Mouse (Mus musculus) midbrain, embryonic 12.5 days (tissue): Measurements from ENCODE around the gene Lrrc39. TPM values are rescaled to one million over a fixed set of nuclear protein-coding genes. Genes with fewer than 3 reads are reported as not detected.

Experiments
- ATAC-seq: fragments of 200-750 bp; cut with Nextera tagmentation; 2 replicates; pipeline ENCODE4 v1.8.0; 2017; ENCODE audit warnings: low read depth, moderate TSS enrichment, moderate library complexity; ENCODE audit not compliant: low FRiP score
- H3K27ac ChIP-seq: fragments of 300-500 bp; sonication (generic); replicated peaks from 2 replicates; pipeline ENCODE4 v1.5.1; 2016; ENCODE audit warnings: mild to moderate bottlenecking
- H3K27me3 ChIP-seq: fragments of 300-500 bp; sonication (generic); 2 replicates; pipeline ENCODE4 v1.6.1; 2016; ENCODE audit warnings: mild to moderate bottlenecking
- H3K36me3 ChIP-seq: fragments of 300-500 bp; sonication (generic); 2 replicates; pipeline ENCODE4 v1.6.1; 2016
- H3K4me1 ChIP-seq: fragments of 300-500 bp; sonication (generic); 2 replicates; pipeline ENCODE4 v1.6.1; 2016
- H3K4me2 ChIP-seq: fragments of 300-500 bp; sonication (generic); replicated peaks from 2 replicates; pipeline ENCODE4 v1.6.1; 2016; ENCODE audit warnings: mild to moderate bottlenecking, moderate library complexity
- H3K4me3 ChIP-seq: fragments of 300-500 bp; sonication (generic); 2 replicates; pipeline ENCODE4 v1.5.1; 2016; ENCODE audit warnings: mild to moderate bottlenecking
- H3K9ac ChIP-seq: fragments of 300-500 bp; sonication (generic); replicated peaks from 2 replicates; pipeline ENCODE4 v1.6.1; 2016; ENCODE audit warnings: mild to moderate bottlenecking, moderate library complexity
- H3K9me3 ChIP-seq: fragments of 300-500 bp; sonication (generic); 2 replicates; pipeline ENCODE4 v1.6.1; 2016; ENCODE audit warnings: mild to moderate bottlenecking
- WGBS: fragments of 180-500 bp; shearing (Covaris S2); methylation state at CpG from one replicate; pipeline ENCODE4 v1.1.7; 2016; 5-methylcytosine and 5-hydroxymethylcytosine counted together
- polyA plus RNA-seq: library from polyadenylated mRNA; unstranded; fragments of >200 nt; fragmentation: Nextera tagmentation; extraction: Ambion mirVana; gene quantifications from 2 replicates; pipeline ENCODE4 v1.2.1, GENCODE M21; 2016

Lrrc39 gene
- polyA plus RNA-seq, 1 experiment from 2014 or later: 0.59 TPM

GRCm38 (mm10) chr3:116615318-116616068 is 52.7 kb downstream of the Lrrc39 start:
- WGBS: 93% methylated on average over 8 of the region's 8 CpGs
- no peak overlapping the region for H3K27ac ChIP-seq

GRCm38 (mm10) chr3:116618855-116619254 is 56.1 kb downstream of the Lrrc39 start:
- Histone ChIP-seq H3K4me3 (no peak overlapping the region), H3K4me2 (no peak overlapping the region), H3K27me3 (no peaks in the 10 kb centered on the region), H3K4me1 (no peaks in the 10 kb centered on the region), H3K36me3 (peaks cover 70% of the 10 kb centered on the region), H3K9ac (no peak overlapping the region), H3K27ac (no peak overlapping the region), H3K9me3 (no peaks in the 10 kb centered on the region)
- no peak for ATAC-seq
- 89% methylated on average over 6 of the region's 6 CpGs for WGBS

More at GRCm38 (mm10) chr3:116615318-116616068, 52.7 kb downstream of the Lrrc39 start:
- Histone ChIP-seq H3K36me3 (peaks cover 61% of the 10 kb centered on the region), H3K4me2 (no peak overlapping the region), H3K9me3 (no peaks in the 10 kb centered on the region), H3K9ac (no peak overlapping the region), H3K4me3 (no peak overlapping the region), H3K4me1 (no peaks in the 10 kb centered on the region), H3K27me3 (no peaks in the 10 kb centered on the region)
- no peak for ATAC-seq

- H3K4me1 ChIP-seq: no peaks in the 10 kb centered on the region
- H3K36me3 ChIP-seq: peaks cover 52% of the 10 kb centered on the region
- no peaks in the 10 kb centered on the region for H3K9me3 ChIP-seq
- WGBS: 92% methylated on average over 7 of the region's 7 CpGs
- H3K27ac ChIP-seq: no peak overlapping the region
- no peak overlapping the region for H3K4me2 ChIP-seq
- ATAC-seq: no peak
- H3K9ac ChIP-seq: no peak overlapping the region
- H3K4me3 ChIP-seq: no peak overlapping the region
- no peaks in the 10 kb centered on the region for H3K27me3 ChIP-seq
Observed at GRCm38 (mm10) chr3:116620636-116621370, 58.0 kb downstream of the Lrrc39 start.

DNA sequence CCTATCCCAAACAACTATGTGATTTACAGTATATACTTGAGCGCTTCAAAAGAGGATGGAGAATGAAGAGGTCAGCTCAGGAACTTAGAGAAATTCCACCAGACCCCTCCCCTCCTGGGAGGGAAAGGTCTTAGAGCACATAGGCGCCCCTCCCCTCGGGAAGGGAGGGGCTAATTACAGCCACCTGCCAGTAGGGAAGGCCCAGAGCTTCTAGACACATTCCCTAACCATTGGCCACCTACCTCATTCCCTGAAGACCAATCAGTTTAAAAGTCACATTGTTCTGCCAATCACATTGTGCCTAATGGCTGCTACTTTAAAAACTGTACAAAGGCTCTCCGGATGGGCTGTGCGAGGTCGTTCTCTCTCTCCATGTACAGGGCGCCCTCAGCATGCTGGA is 59.9 kb downstream of the Lrrc39 start:
- Histone ChIP-seq H3K36me3 (peaks cover 45% of the 10 kb centered on the region), H3K9me3 (no peaks in the 10 kb centered on the region), H3K27ac (no peak overlapping the region), H3K27me3 (no peaks in the 10 kb centered on the region), H3K4me1 (no peaks in the 10 kb centered on the region), H3K9ac (no peak overlapping the region), H3K4me2 (no peak overlapping the region), H3K4me3 (no peak overlapping the region)
- no peak for ATAC-seq
- 93% methylated on average over 7 of the region's 7 CpGs for WGBS

DNA sequence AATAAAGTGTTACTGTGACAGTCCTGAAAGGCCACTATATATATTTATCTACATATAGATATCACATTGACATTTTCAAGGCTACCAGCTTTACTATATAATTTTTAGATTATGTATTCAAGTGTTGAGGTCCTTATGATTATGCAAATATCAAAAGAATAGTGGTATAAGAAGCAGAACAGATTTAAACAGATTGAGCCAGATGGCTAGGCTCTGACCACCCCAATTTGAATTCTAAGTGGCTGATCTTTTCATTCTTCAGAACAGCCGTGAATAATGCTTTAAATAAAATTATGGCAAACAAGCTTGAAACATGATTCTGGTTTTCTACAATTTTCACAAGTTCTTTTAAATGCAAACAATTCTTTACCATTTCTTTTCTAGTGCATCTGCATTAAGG is 68.7 kb downstream of the Lrrc39 start:
- no peak overlapping the region for H3K4me3 ChIP-seq
- peak; percentile 69; the same call in 1 of the 2 replicates for ATAC-seq
- H3K4me2 ChIP-seq: no peak overlapping the region
- H3K9me3 ChIP-seq: no peaks in the 10 kb centered on the region
- 58% methylated on average over 1 of the region's 1 CpGs for WGBS
- no peak overlapping the region for H3K9ac ChIP-seq
- H3K27ac ChIP-seq: no peak overlapping the region
- peaks cover 43% of the 10 kb centered on the region for H3K36me3 ChIP-seq
- H3K27me3 ChIP-seq: no peaks in the 10 kb centered on the region
- no peaks in the 10 kb centered on the region for H3K4me1 ChIP-seq

Other genes with a start within 250 kb of the Lrrc39 start
- 17.7 and 18.1 TPM in 2 replicates for gene Cdc14a, start 138.9 kb upstream of the Lrrc39 start, polyA plus RNA-seq
- 113 and 118 TPM in 2 replicates for gene Rtca, start 54.8 kb upstream of the Lrrc39 start, polyA plus RNA-seq
- gene Dbt, start 49.9 kb upstream of the Lrrc39 start, polyA plus RNA-seq: 11.4 and 12.8 TPM in 2 replicates
- gene Sass6, start 32.0 kb downstream of the Lrrc39 start, polyA plus RNA-seq: 37.5 and 37.6 TPM in 2 replicates
- 31.4 and 34.8 TPM in 2 replicates for gene Trmt13, start 51.6 kb downstream of the Lrrc39 start, polyA plus RNA-seq
- 79.0 and 79.6 TPM in 2 replicates for gene Mfsd14a, start 99.7 kb downstream of the Lrrc39 start, polyA plus RNA-seq
- gene Gm43191, start 118.3 kb downstream of the Lrrc39 start, polyA plus RNA-seq: not detected in 2 replicates
- 8.5 and 8.7 TPM in 2 replicates for gene Slc35a3, start 149.9 kb downstream of the Lrrc39 start, polyA plus RNA-seq
- gene Agl, start 245.2 kb downstream of the Lrrc39 start, polyA plus RNA-seq: 16.1 and 17.0 TPM in 2 replicates